ENCODE assay signal across 9 mouse cellular contexts in the genomic region with DNA sequence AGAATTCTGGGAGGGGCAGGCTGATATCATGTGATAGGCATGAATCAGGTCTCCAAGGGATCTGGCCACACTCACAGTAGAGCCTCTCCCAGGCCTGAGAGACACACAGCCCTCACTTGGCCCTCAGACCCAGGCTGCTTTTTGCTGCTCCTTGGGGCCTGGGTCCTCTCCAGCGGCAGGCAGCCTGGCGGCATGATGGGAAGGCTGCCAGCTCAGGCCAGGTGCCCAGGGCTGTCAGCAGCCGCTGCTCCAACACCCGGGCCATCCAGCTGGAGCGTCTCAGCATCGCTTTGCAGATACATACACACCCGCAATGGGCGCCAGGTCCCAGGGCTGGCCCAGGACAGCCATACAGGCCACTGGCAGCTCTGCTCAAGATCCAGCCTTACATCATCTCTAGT. TPM values are rescaled to one million over a fixed set of nuclear protein-coding genes. Genes with fewer than 3 reads are reported as not detected.
DNase-seq lines count a peak whose midpoint lies in the region; ATAC-seq lines count a peak whose summit lies in the region.
"Had no signal": no experiment of that assay in that cellular context is flagged by ENCODE, and none has a peak within 500 bp of the region (broad histone marks: within the 10 kb centered on the region; RNA-seq: fewer than 3 reads in every experiment).

No protein-coding gene starts in this region.

- ATAC-seq in kidney, embryonic 14.5 days (ENCODE audit: low FRiP score, low TSS enrichment), result no peak

- no peak overlapping the region for H3K4me3 ChIP-seq in limb, embryonic 10.5 days
- no peak overlapping the region for H3K4me3 ChIP-seq in kidney, embryonic 14.5 days (ENCODE audit: low read length)
- no peak overlapping the region for H3K4me3 ChIP-seq in midbrain, embryonic 10.5 days
- H3K4me3 ChIP-seq: neural tube, embryonic 13.5 days had no signal

- no peak overlapping the region for H3K9ac ChIP-seq in kidney, embryonic 14.5 days (ENCODE audit: low read depth, low read length)
- H3K9ac ChIP-seq: neural tube, embryonic 13.5 days had no signal

- H3K4me1 ChIP-seq in limb, embryonic 10.5 days, result peaks cover 71% of the 10 kb centered on the region
- H3K4me1 ChIP-seq in kidney, embryonic 14.5 days (ENCODE audit: control insufficient read depth, insufficient read depth, low read length), result no peaks in the 10 kb centered on the region; the same call in 1 of the 2 replicates
- peaks cover 29% of the 10 kb centered on the region for H3K4me1 ChIP-seq in midbrain, embryonic 10.5 days

- H3K27ac ChIP-seq in limb, embryonic 10.5 days, result peak overlapping the region; percentile 88
- no peak overlapping the region for H3K27ac ChIP-seq in kidney, embryonic 14.5 days (ENCODE audit: low read depth, low read length)
- H3K27ac ChIP-seq in midbrain, embryonic 10.5 days (replicated peaks), result no peak overlapping the region
- H3K27ac ChIP-seq: neural tube, embryonic 13.5 days had no signal

- 91% methylated on average over 8 of the region's 8 CpGs for WGBS in limb, embryonic 10.5 days
- 80% methylated on average over 8 of the region's 8 CpGs for WGBS in kidney, embryonic 14.5 days
- 93% methylated on average over 8 of the region's 8 CpGs for WGBS in midbrain, embryonic 10.5 days

- no peaks in the 10 kb centered on the region for H3K36me3 ChIP-seq in limb, embryonic 10.5 days
- H3K36me3 ChIP-seq in kidney, embryonic 14.5 days (ENCODE audit: control insufficient read depth, insufficient read depth, low read length), result no peaks in the 10 kb centered on the region
- H3K36me3 ChIP-seq in midbrain, embryonic 10.5 days, result no peaks in the 10 kb centered on the region
- H3K36me3 ChIP-seq: neural tube, embryonic 13.5 days had no signal

- peak; percentile 39 to 73 for DNase-seq in cerebellum, postnatal 4 days (ENCODE audit: low spot score in 2 of 2)
- DNase-seq in cerebellum, adult 9-10 months, result no peak
- peak; percentile 42 to 57 for DNase-seq in thymus, adult 18-20 months
- DNase-seq in thymus, postnatal 25 days, result no peak
- DNase-seq in limb, embryonic 10.5 days (ENCODE audit: low spot score), result no peak
- DNase-seq in thymus, postnatal 4 days, result peak; percentile 70
- no peak for DNase-seq in midbrain, embryonic 10.5 days (ENCODE audit: low spot score)

- H3K9me3 ChIP-seq in limb, embryonic 10.5 days (replicated peaks), result no peaks in the 10 kb centered on the region
- no peaks in the 10 kb centered on the region for H3K9me3 ChIP-seq in kidney, embryonic 14.5 days (ENCODE audit: control insufficient read depth, low read length)
- 0 out of 2 replicates have a peak, but pooled peaks cover 3% of the 10 kb centered on the region for H3K9me3 ChIP-seq in midbrain, embryonic 10.5 days (replicated peaks)
- H3K9me3 ChIP-seq: neural tube, embryonic 13.5 days had no signal

- 0 out of 2 replicates have a peak, but pooled peaks cover 7% of the 10 kb centered on the region for H3K27me3 ChIP-seq in limb, embryonic 10.5 days (ENCODE audit: low read depth, poor library complexity, severe bottlenecking)
- H3K27me3 ChIP-seq in kidney, embryonic 14.5 days (ENCODE audit: control insufficient read depth, insufficient read depth, low read length), result no peaks in the 10 kb centered on the region
- H3K27me3 ChIP-seq in midbrain, embryonic 10.5 days (ENCODE audit: low read depth, poor library complexity, severe bottlenecking), result peaks cover 6% of the 10 kb centered on the region; the same call in 1 of the 2 replicates
- H3K27me3 ChIP-seq: neural tube, embryonic 13.5 days had no signal

- no peak overlapping the region for H3K4me2 ChIP-seq in kidney, embryonic 14.5 days (replicated peaks; ENCODE audit: low read depth, low read length)
- H3K4me2 ChIP-seq: neural tube, embryonic 13.5 days had no signal

RNA-seq across cellular contexts. Expression of gene Fam163b, which starts 22.1 kb away (rescaled TPM):
- polyA plus RNA-seq in limb, embryonic 10.5 days (2016; fragmentation: Nextera tagmentation; extraction: Ambion mirVana), result 0.48 and 0.79 TPM in 2 replicates
- polyA plus RNA-seq in kidney, embryonic 14.5 days (2014; fragmentation: Nextera tagmentation; extraction: Ambion mirVana), result not detected in 2 replicates
- 0.06 and 0.22 TPM in 2 replicates for polyA plus RNA-seq in midbrain, embryonic 10.5 days (2016; fragmentation: Nextera tagmentation; extraction: Ambion mirVana)

RNA-seq across cellular contexts. Expression of gene Adamtsl2, which starts 41.1 kb away (rescaled TPM):
- 3.5 and 9.1 TPM in 2 replicates for polyA plus RNA-seq in limb, embryonic 10.5 days (2016; fragmentation: Nextera tagmentation; extraction: Ambion mirVana)
- 0.51 and 0.65 TPM in 2 replicates for polyA plus RNA-seq in kidney, embryonic 14.5 days (2014; fragmentation: Nextera tagmentation; extraction: Ambion mirVana)
- 4.8 and 6.3 TPM in 2 replicates for polyA plus RNA-seq in midbrain, embryonic 10.5 days (2016; fragmentation: Nextera tagmentation; extraction: Ambion mirVana)

RNA-seq across cellular contexts. Expression of gene Dbh, which starts 44.8 kb away (rescaled TPM):
- polyA plus RNA-seq in limb, embryonic 10.5 days (2016; fragmentation: Nextera tagmentation; extraction: Ambion mirVana), result not detected in 2 replicates
- not detected in 2 replicates for polyA plus RNA-seq in kidney, embryonic 14.5 days (2014; fragmentation: Nextera tagmentation; extraction: Ambion mirVana)
- 1.1 TPM in 2 replicates for polyA plus RNA-seq in midbrain, embryonic 10.5 days (2016; fragmentation: Nextera tagmentation; extraction: Ambion mirVana)

RNA-seq across cellular contexts. Expression of gene Mymk, which starts 48.3 kb away (rescaled TPM):
- polyA plus RNA-seq in limb, embryonic 10.5 days (2016; fragmentation: Nextera tagmentation; extraction: Ambion mirVana), result 0.16 and 1.5 TPM in 2 replicates
- 0.54 TPM in 1 of 2 replicates, not detected in the other for polyA plus RNA-seq in kidney, embryonic 14.5 days (2014; fragmentation: Nextera tagmentation; extraction: Ambion mirVana)
- not detected in 2 replicates for polyA plus RNA-seq in midbrain, embryonic 10.5 days (2016; fragmentation: Nextera tagmentation; extraction: Ambion mirVana)

Comparison
In these comparisons a context has a peak if more than half of its experiments do, and no peak if none do; other contexts are left out.
1. DNase-seq: peak in cerebellum, postnatal 4 days (2 of 2), thymus, adult 18-20 months (2 of 2) and thymus, postnatal 4 days (single experiment); none in cerebellum, adult 9-10 months (single experiment), thymus, postnatal 25 days (single experiment), limb, embryonic 10.5 days (single experiment) and midbrain, embryonic 10.5 days (single experiment).